Mouse (Mus musculus): ENCODE measurements around the gene Nphp1. TPM values are rescaled to one million over a fixed set of nuclear protein-coding genes. Genes with fewer than 3 reads are reported as not detected.

The Nphp1 gene
- polyA plus RNA-seq, 1 experiment, result 17.5 TPM

DNA sequence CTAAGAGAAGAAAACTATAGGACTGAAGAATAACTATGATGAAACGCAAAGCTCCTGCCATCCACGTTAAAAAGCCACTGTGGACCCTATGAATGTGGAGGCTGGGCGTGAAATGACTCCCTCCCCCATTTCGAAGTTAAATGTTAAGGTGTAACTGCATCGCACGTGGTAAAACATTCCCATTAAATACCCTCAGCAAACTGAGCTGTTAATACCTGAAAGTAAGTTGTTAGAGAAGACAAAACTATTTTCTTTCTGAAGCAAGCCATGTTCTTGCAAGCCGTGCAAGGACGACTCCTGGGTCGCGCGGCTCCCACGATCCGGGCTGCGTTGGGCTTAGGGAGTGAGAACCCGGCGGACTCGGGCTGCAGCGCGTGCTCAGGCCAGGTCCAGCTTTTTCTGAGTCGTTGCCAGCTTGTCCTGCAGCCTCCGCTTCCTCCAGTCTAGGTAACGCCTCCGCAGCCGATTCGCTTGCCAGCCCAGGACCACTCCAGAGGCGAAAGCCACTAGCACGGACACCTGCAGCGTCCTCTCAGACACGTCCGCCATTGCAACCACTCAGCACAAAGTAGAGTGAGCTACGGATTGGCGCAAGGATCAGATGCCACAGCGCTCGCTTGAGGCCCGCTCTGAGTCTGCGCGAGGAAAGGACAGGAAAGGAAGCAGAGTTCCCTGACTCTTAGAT is 3.4 kb upstream of the Nphp1 start, which contains the start of gene Mtln:
TSS of gene Mtln (minus strand) at position 570 of the 685 bp plus-strand sequence.
- peak within 1 kb of the TSS; percentile 81 for H3K4me2 ChIP-seq (ENCODE audit: low read depth)
- peak within 1 kb of the TSS; percentile 26 for H3ac ChIP-seq (ENCODE audit: control insufficient read depth, insufficient read length)
- no peaks in the 10 kb centered on the region for H3K27me3 ChIP-seq (ENCODE audit: control insufficient read depth, insufficient read depth, insufficient read length)
- H3K36me3 ChIP-seq (ENCODE audit: control insufficient read depth, insufficient read depth), result no peaks in the 10 kb centered on the region
- TF ChIP-seq MYOD1 (IDR thresholded peaks at IDR 0.05; ENCODE audit: control insufficient read depth in 1 of 3, insufficient read length in 2 of 3, low read depth in 2 of 3) (peak in 1 of 3 experiments; percentile 36), MAX (IDR thresholded peaks at IDR 0.05; ENCODE audit: low read depth) (no peak), TCF12 (IDR thresholded peaks at IDR 0.05; ENCODE audit: insufficient read depth, poor library complexity, severe bottlenecking) (no peak), MYOG (IDR thresholded peaks at IDR 0.05; ENCODE audit: control insufficient read depth in 1 of 3, insufficient read depth in 1 of 3, insufficient read length in 2 of 3, low read depth in 2 of 3) (peak in 1 of 3 experiments; percentile 14), POLR2AphosphoS2 (IDR thresholded peaks at IDR 0.05; ENCODE audit: insufficient read length, low read depth) (peak; percentile 87), E2F4 (IDR thresholded peaks at IDR 0.05; ENCODE audit: insufficient read depth) (no peak), TCF3 (IDR thresholded peaks at IDR 0.05; ENCODE audit: insufficient read length, low read depth) (no peak), SRF (IDR thresholded peaks at IDR 0.05; ENCODE audit: control insufficient read depth, insufficient read length, low read depth) (no peak), REST (IDR thresholded peaks at IDR 0.05; ENCODE audit: insufficient read depth, insufficient read length) (peak; percentile 18), USF1 (IDR thresholded peaks at IDR 0.05; ENCODE audit: low read depth) (no peak), POLR2A (IDR thresholded peaks at IDR 0.05; ENCODE audit: insufficient read length, low read depth) (peak; percentile 94)
- peaks cover 20% of the 10 kb centered on the region for H3K79me2 ChIP-seq (ENCODE audit: control insufficient read depth, insufficient read depth)
- H3K4me3 ChIP-seq, result peak within 1 kb of the TSS; percentile 68

- Histone ChIP-seq H3K4me3 (peak overlapping the region; percentile 68), H3K36me3 (ENCODE audit: control insufficient read depth, insufficient read depth) (no peaks in the 10 kb centered on the region), H3K27me3 (ENCODE audit: control insufficient read depth, insufficient read depth, insufficient read length) (no peaks in the 10 kb centered on the region), H3K79me2 (ENCODE audit: control insufficient read depth, insufficient read depth) (peaks cover 20% of the 10 kb centered on the region), H3K4me2 (ENCODE audit: low read depth) (peak overlapping the region; percentile 92), H3ac (ENCODE audit: control insufficient read depth, insufficient read length) (no peak overlapping the region)
- TF ChIP-seq MYOD1 (IDR thresholded peaks at IDR 0.05; ENCODE audit: control insufficient read depth in 1 of 3, insufficient read length in 2 of 3, low read depth in 2 of 3) (no peak), MYOG (IDR thresholded peaks at IDR 0.05; ENCODE audit: control insufficient read depth in 1 of 3, insufficient read depth in 1 of 3, insufficient read length in 2 of 3, low read depth in 2 of 3) (no peak), POLR2A (IDR thresholded peaks at IDR 0.05; ENCODE audit: insufficient read length, low read depth) (no peak), POLR2AphosphoS2 (IDR thresholded peaks at IDR 0.05; ENCODE audit: insufficient read length, low read depth) (no peak), TCF12 (IDR thresholded peaks at IDR 0.05; ENCODE audit: insufficient read depth, poor library complexity, severe bottlenecking) (no peak), CEBPB (IDR thresholded peaks at IDR 0.05; ENCODE audit: insufficient read depth, poor library complexity, severe bottlenecking) (no peak), SRF (IDR thresholded peaks at IDR 0.05; ENCODE audit: control insufficient read depth, insufficient read length, low read depth) (no peak), USF1 (IDR thresholded peaks at IDR 0.05; ENCODE audit: low read depth) (no peak), MAX (IDR thresholded peaks at IDR 0.05; ENCODE audit: low read depth) (no peak), REST (IDR thresholded peaks at IDR 0.05; ENCODE audit: insufficient read depth, insufficient read length) (no peak), TCF3 (IDR thresholded peaks at IDR 0.05; ENCODE audit: insufficient read length, low read depth) (no peak), E2F4 (IDR thresholded peaks at IDR 0.05; ENCODE audit: insufficient read depth) (no peak)
These were observed 1.1 kb upstream of the Nphp1 start for GRCm38 (mm10) chr2:127789651-127790270.

DNA sequence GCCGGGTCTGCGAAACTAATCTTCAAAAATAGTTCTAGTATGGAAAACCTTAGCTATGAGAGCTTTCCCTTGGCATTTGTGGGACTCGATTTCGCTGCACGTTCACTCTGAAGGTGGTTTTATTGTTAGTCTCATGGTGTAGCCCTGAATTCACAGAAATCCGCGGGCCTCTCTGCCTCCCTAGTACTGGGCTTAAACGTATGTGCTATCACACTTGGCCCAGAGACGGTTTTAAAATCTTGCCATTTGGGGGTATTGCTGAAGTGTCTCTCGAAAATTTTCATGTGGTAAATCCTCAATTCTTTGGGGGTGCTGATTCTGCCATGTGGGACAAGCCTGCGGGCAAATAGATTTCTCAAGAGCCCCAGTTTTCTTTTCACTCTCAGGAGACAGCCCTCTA is 441 bp upstream of the Nphp1 start:
- peak overlapping the region; percentile 68 for H3K4me3 ChIP-seq
- no peaks in the 10 kb centered on the region for H3K36me3 ChIP-seq (ENCODE audit: control insufficient read depth, insufficient read depth)

GRCm38 (mm10) chr2:127787226-127787625 is 1.5 kb downstream of the Nphp1 start:
- no peak for TF ChIP-seq MAX (IDR thresholded peaks at IDR 0.05; ENCODE audit: low read depth)
- TF ChIP-seq CEBPB (IDR thresholded peaks at IDR 0.05; ENCODE audit: insufficient read depth, poor library complexity, severe bottlenecking), result no peak
- TF ChIP-seq TCF12 (IDR thresholded peaks at IDR 0.05; ENCODE audit: insufficient read depth, poor library complexity, severe bottlenecking), result no peak
- no peak for TF ChIP-seq SRF (IDR thresholded peaks at IDR 0.05; ENCODE audit: control insufficient read depth, insufficient read length, low read depth)
- TF ChIP-seq USF1 (IDR thresholded peaks at IDR 0.05; ENCODE audit: low read depth), result no peak
- TF ChIP-seq POLR2A (IDR thresholded peaks at IDR 0.05; ENCODE audit: insufficient read length, low read depth), result no peak
- TF ChIP-seq TCF3 (IDR thresholded peaks at IDR 0.05; ENCODE audit: insufficient read length, low read depth), result no peak
- no peak for TF ChIP-seq MYOG (IDR thresholded peaks at IDR 0.05; ENCODE audit: control insufficient read depth in 1 of 3, insufficient read depth in 1 of 3, insufficient read length in 2 of 3, low read depth in 2 of 3)
- no peak for TF ChIP-seq POLR2AphosphoS2 (IDR thresholded peaks at IDR 0.05; ENCODE audit: insufficient read length, low read depth)
- no peak for TF ChIP-seq E2F4 (IDR thresholded peaks at IDR 0.05; ENCODE audit: insufficient read depth)
- TF ChIP-seq MYOD1 (IDR thresholded peaks at IDR 0.05; ENCODE audit: control insufficient read depth in 1 of 3, insufficient read length in 2 of 3, low read depth in 2 of 3), result no peak
- no peak for TF ChIP-seq REST (IDR thresholded peaks at IDR 0.05; ENCODE audit: insufficient read depth, insufficient read length)
- Histone ChIP-seq H3K36me3 (ENCODE audit: control insufficient read depth, insufficient read depth) (no peaks in the 10 kb centered on the region), H3K27me3 (ENCODE audit: control insufficient read depth, insufficient read depth, insufficient read length) (no peaks in the 10 kb centered on the region), H3ac (ENCODE audit: control insufficient read depth, insufficient read length) (no peak overlapping the region), H3K79me2 (ENCODE audit: control insufficient read depth, insufficient read depth) (peaks cover 20% of the 10 kb centered on the region), H3K4me3 (no peak overlapping the region), H3K4me2 (ENCODE audit: low read depth) (no peak overlapping the region)

More for the DNA sequence above, 441 bp upstream of the Nphp1 start:
- Histone ChIP-seq H3ac (ENCODE audit: control insufficient read depth, insufficient read length) (no peak overlapping the region), H3K79me2 (ENCODE audit: control insufficient read depth, insufficient read depth) (peaks cover 20% of the 10 kb centered on the region), H3K4me2 (ENCODE audit: low read depth) (peak overlapping the region; percentile 92), H3K27me3 (ENCODE audit: control insufficient read depth, insufficient read depth, insufficient read length) (no peaks in the 10 kb centered on the region)
- no peak for TF ChIP-seq REST (IDR thresholded peaks at IDR 0.05; ENCODE audit: insufficient read depth, insufficient read length)
- TF ChIP-seq TCF3 (IDR thresholded peaks at IDR 0.05; ENCODE audit: insufficient read length, low read depth), result no peak
- no peak for TF ChIP-seq E2F4 (IDR thresholded peaks at IDR 0.05; ENCODE audit: insufficient read depth)
- TF ChIP-seq USF1 (IDR thresholded peaks at IDR 0.05; ENCODE audit: low read depth), result no peak
- TF ChIP-seq POLR2AphosphoS2 (IDR thresholded peaks at IDR 0.05; ENCODE audit: insufficient read length, low read depth), result no peak
- no peak for TF ChIP-seq MYOD1 (IDR thresholded peaks at IDR 0.05; ENCODE audit: control insufficient read depth in 1 of 3, insufficient read length in 2 of 3, low read depth in 2 of 3)
- no peak for TF ChIP-seq CEBPB (IDR thresholded peaks at IDR 0.05; ENCODE audit: insufficient read depth, poor library complexity, severe bottlenecking)
- TF ChIP-seq MYOG (IDR thresholded peaks at IDR 0.05; ENCODE audit: control insufficient read depth in 1 of 3, insufficient read depth in 1 of 3, insufficient read length in 2 of 3, low read depth in 2 of 3), result no peak
- TF ChIP-seq MAX (IDR thresholded peaks at IDR 0.05; ENCODE audit: low read depth), result no peak
- no peak for TF ChIP-seq POLR2A (IDR thresholded peaks at IDR 0.05; ENCODE audit: insufficient read length, low read depth)
- no peak for TF ChIP-seq SRF (IDR thresholded peaks at IDR 0.05; ENCODE audit: control insufficient read depth, insufficient read length, low read depth)

Data from myocyte (in vitro differentiated cells).